In the genomic region with DNA sequence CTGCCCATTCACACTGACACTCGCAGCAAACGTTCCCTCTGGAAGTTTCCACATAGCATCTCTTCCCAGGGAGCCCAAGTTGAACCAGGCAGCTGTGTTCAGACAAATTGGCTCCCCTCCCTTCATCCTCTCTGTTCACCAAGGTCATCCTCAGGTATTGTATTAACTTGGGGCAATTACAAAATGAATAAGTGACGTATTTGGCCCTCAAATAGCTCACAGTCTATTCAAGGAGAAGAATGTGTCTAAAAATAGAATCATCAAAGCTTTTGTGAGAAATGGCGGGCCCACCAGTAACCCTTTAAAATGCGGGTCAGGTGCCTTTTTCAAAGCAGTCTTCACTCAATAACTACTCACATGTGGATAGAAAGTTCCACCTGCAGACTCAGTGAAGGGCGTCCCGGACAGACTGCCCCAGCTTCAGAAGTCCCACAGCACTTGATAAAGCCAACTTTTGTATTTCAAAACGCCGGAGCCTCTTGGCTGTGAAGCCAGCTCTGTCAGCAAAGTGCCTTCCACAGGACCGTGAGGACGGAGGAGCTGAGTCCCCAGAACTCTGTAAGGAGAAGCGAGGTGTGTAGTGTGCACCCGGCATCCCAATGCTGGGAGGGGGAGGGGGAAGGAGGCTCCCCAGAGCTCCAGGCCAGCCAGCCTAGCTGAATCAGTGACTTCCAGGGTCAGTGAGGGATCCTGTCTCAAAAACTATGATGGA, we compare ENCODE assay signal across 15 mouse cellular contexts.
A peak's percentile ranks its signal among the peaks of the same experiment; 100 is the strongest.
DNase-seq lines count a peak whose midpoint lies in the region; ATAC-seq and TF ChIP-seq lines count a peak whose summit lies in the region.
"Had no signal": no experiment of that assay in that cellular context is flagged by ENCODE, and none has a peak within 500 bp of the region (broad histone marks: within the 10 kb centered on the region; RNA-seq: fewer than 3 reads in every experiment).

No protein-coding gene starts in this region.

- 25% methylated on average over 13 of the region's 13 CpGs for WGBS in forebrain, embryonic 12.5 days
- WGBS in forebrain, embryonic 15.5 days = 17% methylated on average over 13 of the region's 13 CpGs
- 73% methylated on average over 13 of the region's 13 CpGs for WGBS in liver, adult 2 months
- WGBS in liver, postnatal 0 days (ENCODE audit: insufficient replicate concordance) = 68% methylated on average over 13 of the region's 13 CpGs
- 22% methylated on average over 13 of the region's 13 CpGs for WGBS in heart, postnatal 0 days

- peaks cover 38% of the 10 kb centered on the region for H3K27me3 ChIP-seq in forebrain, embryonic 12.5 days
- H3K27me3 ChIP-seq in forebrain, embryonic 15.5 days = no peaks in the 10 kb centered on the region
- H3K27me3 ChIP-seq in liver, adult 2 months (ENCODE audit: control insufficient read depth, insufficient read depth, low read length) = no peaks in the 10 kb centered on the region
- H3K27me3 ChIP-seq in liver, postnatal 0 days (ENCODE audit: insufficient read depth, low read length) = no peaks in the 10 kb centered on the region
- no peaks in the 10 kb centered on the region for H3K27me3 ChIP-seq in heart, postnatal 0 days (ENCODE audit: control insufficient read depth, insufficient read depth, low read length)
- H3K27me3 ChIP-seq: kidney, embryonic 15.5 days; liver, embryonic 13.5 days; stomach, embryonic 15.5 days had no signal

- no peak overlapping the region for H3K4me2 ChIP-seq in forebrain, embryonic 12.5 days
- H3K4me2 ChIP-seq in forebrain, embryonic 15.5 days (replicated peaks) = no peak overlapping the region
- no peak overlapping the region for H3K4me2 ChIP-seq in liver, postnatal 0 days (ENCODE audit: low read depth, low read length)
- peak overlapping the region; percentile 45 for H3K4me2 ChIP-seq in heart, postnatal 0 days (ENCODE audit: low read depth, low read length)
- H3K4me2 ChIP-seq: hindbrain, embryonic 15.5 days; kidney, embryonic 15.5 days; liver, embryonic 13.5 days; stomach, embryonic 15.5 days had no signal

- no peaks in the 10 kb centered on the region for H3K79me2 ChIP-seq in liver, adult 2 months (ENCODE audit: control insufficient read depth, insufficient read depth, low read length)

- H3K27ac ChIP-seq in forebrain, embryonic 12.5 days = no peak overlapping the region
- H3K27ac ChIP-seq in forebrain, embryonic 15.5 days (replicated peaks) = no peak overlapping the region
- H3K27ac ChIP-seq in liver, adult 2 months (replicated peaks; ENCODE audit: insufficient read depth, low read depth, low read length) = no peak overlapping the region
- no peak overlapping the region for H3K27ac ChIP-seq in liver, postnatal 0 days (ENCODE audit: low read depth)
- H3K27ac ChIP-seq in bone marrow macrophage, adult 2 months (ENCODE audit: insufficient read depth, low read depth, low read length) = 0 out of 2 replicates have a peak overlapping the region, but pooled peaks have one; percentile 5
- H3K27ac ChIP-seq in heart, postnatal 0 days (ENCODE audit: low read depth) = peak overlapping the region; percentile 82
- H3K27ac ChIP-seq: hindbrain, embryonic 15.5 days; kidney, embryonic 15.5 days; liver, embryonic 13.5 days; stomach, embryonic 15.5 days had no signal

- no peak for TF ChIP-seq EP300 in liver, postnatal 0 days (IDR thresholded peaks at IDR 0.05; ENCODE audit: low read depth)
- TF ChIP-seq EP300 in heart, postnatal 0 days (IDR thresholded peaks at IDR 0.05; ENCODE audit: low read depth) = no peak

- H3K9me3 ChIP-seq in forebrain, embryonic 12.5 days = no peaks in the 10 kb centered on the region
- no peaks in the 10 kb centered on the region for H3K9me3 ChIP-seq in forebrain, embryonic 15.5 days
- no peaks in the 10 kb centered on the region for H3K9me3 ChIP-seq in liver, postnatal 0 days (ENCODE audit: low read length)
- no peaks in the 10 kb centered on the region for H3K9me3 ChIP-seq in heart, postnatal 0 days (replicated peaks; ENCODE audit: control insufficient read depth, low read length)
- H3K9me3 ChIP-seq: hindbrain, embryonic 15.5 days; kidney, embryonic 15.5 days; liver, embryonic 13.5 days; stomach, embryonic 15.5 days had no signal

- TF ChIP-seq POLR2A in liver, adult 2 months (IDR thresholded peaks at IDR 0.05; ENCODE audit: extremely low read depth, insufficient read depth, low read length) = no peak
- no peak for TF ChIP-seq POLR2A in bone marrow macrophage, adult 2 months (IDR thresholded peaks at IDR 0.05; ENCODE audit: borderline replicate concordance, low read depth, low read length)

- ATAC-seq in forebrain, embryonic 12.5 days (ENCODE audit: low FRiP score) = peak; percentile 36; the same call in 1 of the 2 replicates
- ATAC-seq in forebrain, embryonic 15.5 days (replicated peaks) = no peak
- ATAC-seq in liver, postnatal 0 days = no peak
- ATAC-seq in heart, postnatal 0 days (ENCODE audit: insufficient read depth, low read depth) = peak; percentile 59; the same call in 1 of the 2 replicates
- no peak for ATAC-seq in megakaryocyte progenitor cell, adult 5-6 weeks (replicated peaks; ENCODE audit: poor library complexity)

- no peaks in the 10 kb centered on the region for H3K36me3 ChIP-seq in forebrain, embryonic 12.5 days (replicated peaks)
- H3K36me3 ChIP-seq in forebrain, embryonic 15.5 days = no peaks in the 10 kb centered on the region
- no peaks in the 10 kb centered on the region for H3K36me3 ChIP-seq in liver, adult 2 months (ENCODE audit: control insufficient read depth, insufficient read depth, low read length)
- H3K36me3 ChIP-seq in liver, postnatal 0 days (replicated peaks; ENCODE audit: insufficient read depth, low read length) = no peaks in the 10 kb centered on the region
- H3K36me3 ChIP-seq in heart, postnatal 0 days (replicated peaks; ENCODE audit: control insufficient read depth, insufficient read depth, low read length) = no peaks in the 10 kb centered on the region
- H3K36me3 ChIP-seq: hindbrain, embryonic 15.5 days; kidney, embryonic 15.5 days; liver, embryonic 13.5 days; stomach, embryonic 15.5 days had no signal

- no peak overlapping the region for H3K9ac ChIP-seq in forebrain, embryonic 12.5 days
- H3K9ac ChIP-seq in forebrain, embryonic 15.5 days (replicated peaks) = no peak overlapping the region
- H3K9ac ChIP-seq in liver, adult 2 months (ENCODE audit: low read depth, low read length) = no peak overlapping the region
- H3K9ac ChIP-seq in liver, postnatal 0 days (replicated peaks) = no peak overlapping the region
- peak overlapping the region; percentile 18; the same call in 1 of the 2 replicates for H3K9ac ChIP-seq in heart, postnatal 0 days (replicated peaks; ENCODE audit: low read depth, low read length)
- H3K9ac ChIP-seq: hindbrain, embryonic 15.5 days; kidney, embryonic 15.5 days; liver, embryonic 13.5 days; stomach, embryonic 15.5 days had no signal

- no peak for TF ChIP-seq CTCF in liver, adult 2 months (IDR thresholded peaks at IDR 0.05; ENCODE audit: low read depth, low read length)
- no peak for TF ChIP-seq CTCF in liver, postnatal 0 days (IDR thresholded peaks at IDR 0.05; ENCODE audit: low read depth)
- no peak for TF ChIP-seq CTCF in bone marrow macrophage, adult 2 months (IDR thresholded peaks at IDR 0.05; ENCODE audit: low read depth, low read length)
- TF ChIP-seq CTCF in heart, postnatal 0 days (IDR thresholded peaks at IDR 0.05; ENCODE audit: low read depth) = no peak

- peaks cover 27% of the 10 kb centered on the region for H3K4me1 ChIP-seq in forebrain, embryonic 12.5 days
- peaks cover 14% of the 10 kb centered on the region for H3K4me1 ChIP-seq in forebrain, embryonic 15.5 days
- no peaks in the 10 kb centered on the region for H3K4me1 ChIP-seq in liver, adult 2 months (ENCODE audit: control insufficient read depth, insufficient read depth, low read length)
- peaks cover 2% of the 10 kb centered on the region; the same call in 1 of the 2 replicates for H3K4me1 ChIP-seq in liver, postnatal 0 days (ENCODE audit: insufficient read depth)
- peaks cover 28% of the 10 kb centered on the region for H3K4me1 ChIP-seq in bone marrow macrophage, adult 2 months (ENCODE audit: control insufficient read depth, insufficient read depth, low read length)
- H3K4me1 ChIP-seq in heart, postnatal 0 days (ENCODE audit: control insufficient read depth, insufficient read depth) = peaks cover 26% of the 10 kb centered on the region
- H3K4me1 ChIP-seq: liver, embryonic 13.5 days had no signal

- H3K4me3 ChIP-seq in forebrain, embryonic 12.5 days (replicated peaks) = no peak overlapping the region
- H3K4me3 ChIP-seq in forebrain, embryonic 15.5 days = no peak overlapping the region
- H3K4me3 ChIP-seq in liver, adult 2 months (ENCODE audit: insufficient read depth, low read depth, low read length) = no peak overlapping the region
- H3K4me3 ChIP-seq in liver, postnatal 0 days (ENCODE audit: low read depth, low read length) = no peak overlapping the region
- H3K4me3 ChIP-seq in bone marrow macrophage, adult 2 months (ENCODE audit: insufficient read depth, low read length) = no peak overlapping the region
- H3K4me3 ChIP-seq in heart, postnatal 0 days (ENCODE audit: low read depth, low read length) = 0 out of 2 replicates have a peak overlapping the region, but pooled peaks have one; percentile 12
- H3K4me3 ChIP-seq: hindbrain, embryonic 15.5 days; kidney, embryonic 15.5 days; liver, embryonic 13.5 days; stomach, embryonic 15.5 days had no signal

- DNase-seq in liver, adult 2 months (ENCODE audit: extremely low read depth, low read depth, low spot score) = peak; percentile 23
- DNase-seq in liver, postnatal 0 days = no peak
- DNase-seq in heart, postnatal 0 days (ENCODE audit: low spot score) = peak; percentile 84
- no peak for DNase-seq in frontal cortex, postnatal 36 days (ENCODE audit: low spot score in 2 of 2)
- DNase-seq: cerebellum, adult 11 months; layer of hippocampus, adult 9-11 months; liver, embryonic 13.5 days; thymus, postnatal 14 days had no signal

Comparison
In these comparisons a context has a peak if more than half of its experiments do, and no peak if none do; other contexts are left out.
1. ATAC-seq: peak in forebrain, embryonic 12.5 days (single experiment) and heart, postnatal 0 days (single experiment); none in forebrain, embryonic 15.5 days (single experiment), liver, postnatal 0 days (single experiment) and megakaryocyte progenitor cell, adult 5-6 weeks (single experiment).
2. DNase-seq: peak in liver, adult 2 months (single experiment) and heart, postnatal 0 days (single experiment); none in liver, postnatal 0 days (single experiment) and frontal cortex, postnatal 36 days (0 of 2).
3. H3K27ac ChIP-seq: peak in bone marrow macrophage, adult 2 months (single experiment) and heart, postnatal 0 days (single experiment); none in forebrain, embryonic 12.5 days (single experiment), forebrain, embryonic 15.5 days (single experiment), liver, adult 2 months (single experiment) and liver, postnatal 0 days (single experiment).